Mouse (Mus musculus) stomach, postnatal 0 days (tissue): ENCODE data around the gene Tigd3.

Source experiments
- CTCF ChIP-seq: IDR thresholded peaks from 2 replicates; pipeline ENCODE4 v1.5.1; 2016; ENCODE audit warnings: antibody characterized with exemption, low read depth, mild to moderate bottlenecking, moderate library complexity
- EP300 ChIP-seq: optimal IDR thresholded peaks from 2 replicates; pipeline ENCODE3; 2016; ENCODE audit warnings: antibody characterized with exemption

DNA sequence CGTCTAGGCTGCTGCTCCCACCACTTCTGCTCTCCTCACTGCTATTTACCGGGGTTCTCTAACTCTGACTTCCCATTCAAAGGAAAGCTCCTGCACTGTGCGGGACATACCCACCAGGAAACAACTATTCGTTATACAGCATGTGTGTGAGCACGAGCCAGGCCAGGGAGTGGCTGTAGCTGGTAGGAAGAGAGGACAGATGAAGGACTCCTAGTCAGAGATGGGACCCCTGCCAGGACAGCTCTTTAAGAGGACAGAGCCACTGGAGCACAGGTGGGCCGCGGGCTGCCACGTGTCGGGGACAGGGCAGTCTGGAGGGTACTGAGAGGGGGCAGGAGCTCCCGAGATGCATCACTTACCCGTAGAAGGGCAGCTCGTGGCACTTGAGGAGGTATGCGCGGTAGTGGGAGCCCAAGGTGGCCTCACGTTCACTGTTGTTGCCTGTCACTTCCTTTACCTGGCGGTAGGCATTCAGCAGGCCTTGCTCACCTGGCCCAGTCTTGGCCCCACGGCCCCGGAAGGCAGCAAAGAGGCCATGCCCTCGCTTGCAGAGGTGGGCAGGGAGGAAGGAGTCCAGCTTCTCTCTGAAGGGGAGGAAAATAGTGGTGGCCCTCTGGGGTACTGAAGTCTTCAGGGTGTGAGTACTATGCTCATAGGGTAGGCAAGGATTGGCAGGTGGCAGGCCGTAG lies 29.1 kb downstream of the Tigd3 start:
- TF ChIP-seq CTCF (no peak), EP300 (no peak)
